Mouse (Mus musculus): ENCODE measurements around the gene Tns3. TPM values are rescaled to one million over a fixed set of nuclear protein-coding genes. Genes with fewer than 3 reads are reported as not detected.
A peak's percentile ranks its signal among the peaks of the same experiment; 100 is the strongest.

Gene Tns3
- polyA plus RNA-seq, 1 experiment from 2014 or later, result 16.4 TPM

DNA sequence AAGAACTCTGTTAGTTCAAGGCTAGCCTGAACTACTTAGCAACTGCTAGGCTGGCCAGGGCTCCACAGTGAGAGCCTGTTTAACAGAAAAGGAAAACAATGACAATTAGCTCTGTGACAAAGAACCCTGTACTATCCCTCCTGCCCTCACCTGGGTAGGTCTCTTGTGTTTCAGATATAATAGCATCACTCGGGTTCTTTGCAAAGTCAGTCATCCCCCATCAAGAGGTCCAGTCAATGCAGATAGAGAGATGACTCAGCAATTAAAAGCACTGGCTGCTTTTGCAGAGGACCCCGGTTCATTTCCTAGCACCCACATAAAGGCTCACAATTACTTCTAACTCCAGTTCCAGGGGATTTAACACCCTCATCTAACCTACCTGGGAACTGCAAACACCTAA is 78.0 kb downstream of the Tns3 start:
- Histone ChIP-seq H3K36me3 (no peaks in the 10 kb centered on the region), H3K4me3 (no peak overlapping the region), H3K27ac (no peak overlapping the region), H3K9ac (no peak overlapping the region), H3K4me1 (replicated peaks) (peaks cover 51% of the 10 kb centered on the region), H3K4me2 (no peak overlapping the region), H3K9me3 (replicated peaks) (no peaks in the 10 kb centered on the region), H3K27me3 (no peaks in the 10 kb centered on the region)
- WGBS, result 66% methylated on average over 2 of the region's 2 CpGs
- ATAC-seq (replicated peaks; ENCODE audit: insufficient number of reproducible peaks, insufficient read depth, low FRiP score, low read depth), result no peak

DNA sequence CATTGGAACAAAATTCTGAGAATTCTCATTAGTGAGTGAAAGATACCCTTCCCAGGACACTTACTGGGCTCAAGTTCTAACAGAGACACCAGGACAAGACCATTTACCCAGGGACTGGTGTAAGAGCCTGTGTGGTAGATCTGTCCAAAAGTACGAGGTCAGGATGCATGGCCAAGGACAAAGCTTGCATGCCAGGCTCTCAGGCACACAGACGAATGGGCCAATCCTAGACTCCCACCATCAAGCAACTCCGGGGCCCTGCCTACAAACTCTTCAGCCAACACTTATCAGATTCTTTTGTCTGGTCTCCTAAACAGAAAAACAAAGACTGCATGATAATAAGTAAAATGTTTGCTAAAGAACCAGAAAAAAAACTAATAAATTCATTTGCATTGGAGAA is 78.6 kb downstream of the Tns3 start:
- H3K9ac ChIP-seq, result no peak overlapping the region
- no peak overlapping the region for H3K4me3 ChIP-seq
- 50% methylated on average over 3 of the region's 3 CpGs for WGBS
- H3K9me3 ChIP-seq (replicated peaks), result no peaks in the 10 kb centered on the region
- no peak overlapping the region for H3K4me2 ChIP-seq
- H3K27me3 ChIP-seq, result no peaks in the 10 kb centered on the region
- H3K27ac ChIP-seq, result peak overlapping the region; percentile 53; the same call in 1 of the 2 replicates
- H3K36me3 ChIP-seq, result no peaks in the 10 kb centered on the region
- peaks cover 46% of the 10 kb centered on the region for H3K4me1 ChIP-seq (replicated peaks)
- ATAC-seq (replicated peaks; ENCODE audit: insufficient number of reproducible peaks, insufficient read depth, low FRiP score, low read depth), result no peak

DNA sequence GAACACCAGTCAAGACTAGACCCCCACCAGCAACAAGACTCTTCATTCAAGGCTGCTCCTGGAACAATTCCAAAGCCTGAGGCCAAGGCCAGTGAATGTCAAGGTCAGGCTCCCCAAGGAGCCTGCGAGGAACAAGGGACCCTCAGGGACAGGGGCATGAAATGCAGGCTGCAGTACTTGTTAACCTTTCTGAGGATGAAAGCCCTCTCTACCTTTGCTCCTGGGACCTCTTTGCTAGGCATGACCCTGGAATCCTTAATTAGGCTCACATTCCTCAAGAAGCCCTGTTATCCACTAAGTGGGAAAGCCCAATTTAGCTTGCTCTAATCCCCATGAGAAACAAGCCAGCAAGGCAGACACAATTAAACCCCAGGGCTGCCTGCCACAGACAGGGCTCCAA is 79.4 kb downstream of the Tns3 start:
- WGBS, result 52% methylated on average over 1 of the region's 1 CpGs
- Histone ChIP-seq H3K4me3 (no peak overlapping the region), H3K27ac (peak overlapping the region; percentile 53), H3K36me3 (no peaks in the 10 kb centered on the region), H3K9ac (no peak overlapping the region), H3K4me2 (no peak overlapping the region), H3K27me3 (no peaks in the 10 kb centered on the region), H3K4me1 (replicated peaks) (peaks cover 52% of the 10 kb centered on the region), H3K9me3 (replicated peaks) (no peaks in the 10 kb centered on the region)
- ATAC-seq (replicated peaks; ENCODE audit: insufficient number of reproducible peaks, insufficient read depth, low FRiP score, low read depth), result no peak

DNA sequence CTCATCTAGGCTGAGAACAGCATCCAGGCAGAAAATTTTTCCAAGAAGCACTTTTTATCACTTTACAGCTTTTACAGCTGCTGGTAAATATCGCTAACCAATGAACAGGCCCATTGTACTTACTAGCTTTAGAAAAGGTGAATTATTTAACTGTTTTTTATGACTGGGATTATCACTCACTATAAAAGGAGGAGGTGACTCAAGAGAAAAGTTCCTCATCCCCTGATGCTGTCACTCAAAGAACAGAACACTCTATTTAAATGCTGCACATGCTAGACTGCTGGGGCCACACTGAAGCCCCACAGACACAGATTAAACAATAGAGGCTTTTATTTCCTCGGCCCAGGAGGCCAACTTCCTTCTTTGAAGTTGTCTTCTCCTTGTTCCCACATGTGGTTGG is 80.0 kb downstream of the Tns3 start:
- 67% methylated on average over 2 of the region's 2 CpGs for WGBS
- H3K4me3 ChIP-seq, result no peak overlapping the region
- H3K27ac ChIP-seq, result no peak overlapping the region
- no peak overlapping the region for H3K4me2 ChIP-seq
- H3K36me3 ChIP-seq, result no peaks in the 10 kb centered on the region
- no peaks in the 10 kb centered on the region for H3K27me3 ChIP-seq
- H3K9ac ChIP-seq, result no peak overlapping the region
- peaks cover 52% of the 10 kb centered on the region for H3K4me1 ChIP-seq (replicated peaks)
- no peaks in the 10 kb centered on the region for H3K9me3 ChIP-seq (replicated peaks)
- no peak for ATAC-seq (replicated peaks; ENCODE audit: insufficient number of reproducible peaks, insufficient read depth, low FRiP score, low read depth)

DNA sequence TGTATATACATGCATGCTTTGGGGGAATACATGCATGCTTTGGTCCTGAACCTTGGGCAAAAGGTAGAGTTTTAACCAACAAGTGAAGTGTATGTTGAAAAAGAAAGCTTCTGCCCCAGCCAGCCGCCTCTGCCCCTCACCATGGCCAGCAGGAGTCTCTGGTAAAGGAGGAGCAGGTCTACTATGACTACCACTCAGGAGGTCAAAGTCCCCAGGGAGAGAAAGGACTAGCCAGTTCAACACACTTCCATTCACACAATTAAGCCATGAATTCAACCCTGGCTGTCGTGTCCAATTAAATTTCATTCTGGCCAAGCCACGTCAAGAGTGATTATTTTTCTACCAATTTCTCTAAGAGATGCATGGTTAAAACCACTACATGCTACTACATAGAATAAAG is 81.2 kb downstream of the Tns3 start:
- H3K27me3 ChIP-seq, result no peaks in the 10 kb centered on the region
- 87% methylated on average over 3 of the region's 3 CpGs for WGBS

DNA sequence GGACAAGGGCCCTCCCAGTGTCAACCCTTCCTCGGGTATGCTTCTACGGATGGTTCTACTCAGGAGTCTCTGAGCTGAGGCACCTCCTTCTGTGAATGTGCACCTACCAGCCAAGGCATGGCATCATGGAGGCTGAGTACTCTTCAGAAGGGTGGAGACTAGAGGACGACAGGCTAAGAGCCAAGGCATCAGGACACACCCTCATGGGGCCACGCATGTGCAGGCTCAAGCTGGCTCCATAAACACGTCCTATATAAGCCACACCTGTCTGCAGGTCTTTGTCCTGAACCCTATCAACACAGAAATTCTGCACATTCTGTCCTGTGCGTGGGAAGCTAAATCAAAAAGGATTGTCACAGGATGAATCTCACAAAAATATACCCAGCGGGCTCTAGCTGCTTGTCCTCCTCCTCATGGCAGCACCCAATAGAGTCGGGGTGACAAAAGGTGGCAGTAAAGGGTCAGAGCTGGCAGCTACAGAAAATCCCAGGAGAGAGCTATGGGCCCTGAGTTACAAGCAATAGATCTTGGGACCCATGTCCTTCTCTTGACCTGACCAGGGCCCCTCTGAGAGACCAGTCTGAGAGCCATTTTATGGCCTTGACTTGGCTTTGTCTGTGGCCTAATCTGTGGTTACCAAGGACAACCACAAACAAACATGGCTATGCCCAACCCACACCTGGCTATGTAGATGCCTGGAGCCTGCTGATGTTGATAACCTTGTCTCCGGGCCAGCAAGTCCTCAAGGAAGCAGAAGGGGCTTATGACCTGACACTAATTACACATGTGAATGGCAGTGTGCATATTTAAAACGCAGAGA is 82.0 kb downstream of the Tns3 start:
- Histone ChIP-seq H3K4me3 (no peak overlapping the region), H3K9ac (no peak overlapping the region), H3K36me3 (no peaks in the 10 kb centered on the region), H3K4me1 (replicated peaks) (peaks cover 64% of the 10 kb centered on the region), H3K27me3 (no peaks in the 10 kb centered on the region), H3K9me3 (replicated peaks) (no peaks in the 10 kb centered on the region), H3K27ac (no peak overlapping the region), H3K4me2 (no peak overlapping the region)
- WGBS, result 66% methylated on average over 10 of the region's 10 CpGs
- ATAC-seq (replicated peaks; ENCODE audit: insufficient number of reproducible peaks, insufficient read depth, low FRiP score, low read depth), result no peak

More for the DNA sequence above, 81.2 kb downstream of the Tns3 start:
- no peak overlapping the region for H3K27ac ChIP-seq
- peaks cover 59% of the 10 kb centered on the region for H3K4me1 ChIP-seq (replicated peaks)
- ATAC-seq (replicated peaks; ENCODE audit: insufficient number of reproducible peaks, insufficient read depth, low FRiP score, low read depth), result no peak
- H3K36me3 ChIP-seq, result no peaks in the 10 kb centered on the region
- no peak overlapping the region for H3K9ac ChIP-seq
- H3K4me2 ChIP-seq, result no peak overlapping the region
- no peaks in the 10 kb centered on the region for H3K9me3 ChIP-seq (replicated peaks)
- no peak overlapping the region for H3K4me3 ChIP-seq

DNA sequence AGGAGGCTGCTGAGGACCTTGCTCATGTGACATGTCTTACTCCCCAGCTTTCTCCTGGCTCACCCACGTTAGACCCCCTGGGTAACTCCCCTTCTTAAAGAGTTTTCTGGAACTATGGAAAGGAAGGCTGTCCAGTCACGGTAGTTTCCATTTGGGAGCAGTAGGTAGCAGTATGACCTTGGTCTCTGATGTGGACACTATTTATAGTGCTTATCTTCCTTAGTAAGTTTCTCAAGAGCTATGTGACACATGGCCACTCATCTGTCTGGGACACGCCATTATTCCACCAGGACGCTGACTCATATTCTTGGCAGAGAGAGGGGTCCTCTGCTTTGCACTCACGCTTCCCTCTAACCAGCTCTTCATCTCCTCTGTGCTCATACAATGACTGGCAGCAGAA is 84.5 kb downstream of the Tns3 start:
- Histone ChIP-seq H3K27me3 (no peaks in the 10 kb centered on the region), H3K27ac (peak overlapping the region; percentile 83), H3K9ac (peak overlapping the region; percentile 30; the same call in 1 of the 2 replicates), H3K4me3 (no peak overlapping the region), H3K9me3 (replicated peaks) (no peaks in the 10 kb centered on the region), H3K4me2 (peak overlapping the region; percentile 43), H3K36me3 (no peaks in the 10 kb centered on the region), H3K4me1 (replicated peaks) (peaks cover 57% of the 10 kb centered on the region)
- ATAC-seq (replicated peaks; ENCODE audit: insufficient number of reproducible peaks, insufficient read depth, low FRiP score, low read depth), result peak; percentile 90
- WGBS, result 20% methylated on average over 5 of the region's 5 CpGs

DNA sequence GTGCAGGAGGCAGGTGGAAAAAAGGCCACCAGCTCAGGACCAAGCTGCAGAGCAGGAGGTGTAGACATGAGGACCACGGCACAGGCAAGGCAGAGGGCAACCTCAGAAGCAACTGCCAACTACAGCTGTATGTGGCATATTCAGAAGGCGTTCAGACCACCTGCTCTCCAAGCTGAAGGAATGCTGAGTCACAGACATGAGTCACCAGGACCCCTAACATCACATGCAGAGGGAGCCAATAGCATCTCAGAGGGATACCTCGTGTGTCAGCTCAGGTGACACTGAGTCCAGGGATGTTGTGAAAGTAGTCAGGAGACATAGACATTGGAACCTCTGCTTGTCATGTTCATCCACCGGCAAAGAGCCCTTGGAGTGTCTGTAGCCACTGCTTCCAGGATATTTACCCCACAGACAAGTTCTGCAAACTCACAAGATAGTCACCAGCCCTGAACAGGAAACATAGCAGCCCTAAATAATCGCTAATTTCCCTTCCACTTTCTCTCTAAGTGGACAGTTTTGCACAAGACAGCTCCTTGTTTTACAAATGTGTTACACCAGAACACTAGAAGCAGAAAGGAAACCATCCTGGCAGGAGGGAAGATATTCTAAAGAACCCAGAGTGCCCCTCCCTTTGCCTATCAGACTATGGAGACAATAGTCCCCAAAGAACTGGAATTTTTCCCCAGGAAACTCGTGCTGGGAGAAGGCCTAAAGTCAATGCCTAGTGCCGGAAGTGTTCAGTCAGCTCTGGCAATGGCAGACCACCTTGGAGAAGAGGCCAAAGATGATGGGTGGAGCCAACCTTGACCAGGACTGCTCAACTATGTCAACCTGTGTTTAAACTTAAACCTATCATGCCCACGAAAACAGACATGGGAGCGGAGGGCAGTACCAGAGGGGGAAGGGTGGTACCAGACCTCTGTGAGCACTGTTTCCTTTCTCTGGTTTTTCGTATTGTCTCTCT is 88.8 kb downstream of the Tns3 start:
- 0 out of 2 replicates have a peak overlapping the region, but pooled peaks have one; percentile 11 for H3K27ac ChIP-seq
- peaks cover 48% of the 10 kb centered on the region for H3K4me1 ChIP-seq (replicated peaks)
- no peaks in the 10 kb centered on the region for H3K36me3 ChIP-seq
- no peak overlapping the region for H3K9ac ChIP-seq
- no peak overlapping the region for H3K4me2 ChIP-seq
- H3K27me3 ChIP-seq, result no peaks in the 10 kb centered on the region
- no peak overlapping the region for H3K4me3 ChIP-seq
- no peaks in the 10 kb centered on the region for H3K9me3 ChIP-seq (replicated peaks)
- 65% methylated on average over 10 of the region's 10 CpGs for WGBS
- no peak for ATAC-seq (replicated peaks; ENCODE audit: insufficient number of reproducible peaks, insufficient read depth, low FRiP score, low read depth)

DNA sequence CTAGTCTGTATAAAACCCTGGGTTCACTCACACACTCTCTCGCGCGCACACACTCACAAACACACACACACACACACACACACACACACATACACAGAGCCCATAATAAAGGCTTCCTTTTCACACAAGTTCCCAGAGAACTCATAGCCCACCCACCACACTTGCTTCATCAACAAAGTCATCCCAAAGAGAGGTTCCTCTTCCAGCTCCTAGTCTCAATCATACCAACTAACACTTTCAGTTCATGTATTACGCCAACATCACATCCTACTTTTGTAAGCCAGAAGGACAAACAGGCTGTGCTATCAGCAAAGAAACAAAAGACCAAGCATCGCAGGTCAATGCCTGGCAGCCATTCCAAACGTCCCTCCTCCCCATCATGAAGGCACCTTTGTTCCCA is 89.8 kb downstream of the Tns3 start:
- Histone ChIP-seq H3K4me2 (no peak overlapping the region), H3K27me3 (no peaks in the 10 kb centered on the region), H3K9me3 (replicated peaks) (no peaks in the 10 kb centered on the region), H3K27ac (no peak overlapping the region), H3K36me3 (no peaks in the 10 kb centered on the region), H3K9ac (no peak overlapping the region), H3K4me3 (no peak overlapping the region), H3K4me1 (replicated peaks) (peaks cover 39% of the 10 kb centered on the region)
- ATAC-seq (replicated peaks; ENCODE audit: insufficient number of reproducible peaks, insufficient read depth, low FRiP score, low read depth), result no peak
- whole genome bisulfite sequencing, result 77% methylated on average over 6 of the region's 6 CpGs

DNA sequence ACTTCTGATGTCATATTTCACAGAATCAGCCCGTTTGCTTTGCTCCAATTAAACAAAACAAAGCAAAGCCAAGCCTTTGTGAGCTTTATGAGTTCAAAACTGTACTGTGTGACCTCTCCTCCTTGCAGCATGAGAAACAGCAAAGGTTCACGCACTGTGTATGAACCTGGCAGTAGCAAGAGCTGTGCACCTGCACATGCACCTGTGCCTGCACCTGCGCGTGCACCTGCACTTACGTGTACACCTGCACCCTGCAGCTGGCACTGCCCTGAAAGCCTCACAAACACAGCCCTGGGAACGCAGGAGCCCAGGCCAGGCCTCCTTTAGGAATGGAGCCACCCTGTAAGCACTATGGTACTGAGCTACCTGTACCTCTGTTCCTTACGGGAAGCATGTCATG is 91.6 kb downstream of the Tns3 start:
- WGBS, result 88% methylated on average over 7 of the region's 7 CpGs
- Histone ChIP-seq H3K4me1 (replicated peaks) (peaks cover 22% of the 10 kb centered on the region), H3K4me3 (no peak overlapping the region), H3K27ac (no peak overlapping the region), H3K9ac (no peak overlapping the region), H3K9me3 (replicated peaks) (no peaks in the 10 kb centered on the region), H3K27me3 (no peaks in the 10 kb centered on the region), H3K4me2 (no peak overlapping the region), H3K36me3 (no peaks in the 10 kb centered on the region)
- no peak for ATAC-seq (replicated peaks; ENCODE audit: insufficient number of reproducible peaks, insufficient read depth, low FRiP score, low read depth)

DNA sequence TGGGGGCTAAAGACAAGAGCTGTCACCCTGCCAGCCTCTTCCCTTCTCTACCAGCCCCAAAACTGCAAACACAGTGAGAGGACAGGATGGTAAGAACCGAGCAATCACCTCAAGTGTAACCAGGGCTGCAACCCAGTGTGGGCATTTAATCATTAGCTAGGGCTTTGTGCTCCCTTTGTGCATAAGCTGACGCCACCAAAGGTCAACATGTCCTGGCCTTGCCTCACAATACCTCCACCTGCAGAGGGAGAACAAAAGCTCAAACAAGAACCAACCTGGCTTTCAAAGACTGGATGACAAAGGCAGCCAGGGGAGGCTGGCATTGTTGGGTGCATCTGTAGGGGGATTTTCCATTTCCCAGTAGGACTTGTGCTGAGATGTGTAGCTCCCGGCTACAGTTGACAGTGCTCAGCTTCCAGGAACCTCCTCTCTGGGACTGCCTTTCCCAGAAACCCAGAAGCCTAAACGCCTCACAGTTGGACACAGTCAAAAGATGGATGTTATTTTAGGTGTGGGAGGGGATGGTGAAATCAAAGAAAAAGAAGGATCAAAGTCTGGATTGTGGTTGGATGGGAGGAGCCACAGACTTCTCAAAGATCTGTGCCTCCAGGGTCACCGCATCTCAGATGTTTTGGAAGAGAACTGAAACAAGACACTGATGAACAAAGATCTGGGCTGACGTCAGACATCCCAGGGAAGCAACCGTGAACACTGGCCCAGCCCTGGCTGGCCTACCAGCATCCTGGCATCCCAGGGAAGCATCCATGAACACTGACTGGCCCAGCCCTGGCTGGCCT is 94.9 kb downstream of the Tns3 start:
- Histone ChIP-seq H3K4me2 (no peak overlapping the region), H3K27me3 (no peaks in the 10 kb centered on the region), H3K4me3 (no peak overlapping the region), H3K27ac (no peak overlapping the region), H3K9ac (no peak overlapping the region), H3K4me1 (replicated peaks) (peaks cover 13% of the 10 kb centered on the region), H3K36me3 (no peaks in the 10 kb centered on the region), H3K9me3 (replicated peaks) (no peaks in the 10 kb centered on the region)
- ATAC-seq (replicated peaks; ENCODE audit: insufficient number of reproducible peaks, insufficient read depth, low FRiP score, low read depth), result no peak
- whole genome bisulfite sequencing, result 61% methylated on average over 7 of the region's 7 CpGs
